Mouse (Mus musculus): ENCODE results near the gene Khdc3. TPM values are rescaled to one million over a fixed set of nuclear protein-coding genes. Genes with fewer than 3 reads are reported as not detected.
"Not testable (repeated sequence)": the region's sequence is repeated elsewhere in the genome, so short reads cannot be mapped to it uniquely, and the experiment has no call there.

Khdc3 gene
- total RNA-seq (2017): 0.40 TPM in 1 of 2 replicates, not detected in the other

DNA sequence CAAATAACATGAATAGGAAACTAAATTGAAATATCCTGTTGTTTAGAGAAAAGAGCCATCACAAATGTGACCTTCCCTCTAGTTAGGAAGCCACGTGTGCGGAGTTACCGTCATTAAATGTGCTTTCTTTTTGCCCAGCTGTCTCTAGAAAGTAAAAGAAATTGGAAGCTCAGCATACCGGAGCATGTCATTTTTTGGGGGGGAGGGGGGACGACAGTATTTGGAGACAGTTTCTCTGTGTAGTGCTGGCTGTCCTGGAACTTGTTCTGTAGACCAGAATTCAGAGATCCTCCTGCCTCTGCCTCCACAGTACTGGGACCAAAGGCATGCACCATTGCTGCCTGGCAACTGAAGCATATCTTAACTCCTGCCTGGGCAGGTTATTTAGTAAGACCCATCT, at the start of gene Khdc3:
Khdc3 (plus strand) TSS at position 301 of the 400 bp plus-strand sequence.
- no peak for ATAC-seq (replicated peaks in 1 of 2; ENCODE audit: insufficient read depth in 1 of 2, low FRiP score in 2 of 2, low TSS enrichment in 1 of 2, low read depth in 1 of 2, poor library complexity in 2 of 2, severe bottlenecking in 2 of 2)

DNA sequence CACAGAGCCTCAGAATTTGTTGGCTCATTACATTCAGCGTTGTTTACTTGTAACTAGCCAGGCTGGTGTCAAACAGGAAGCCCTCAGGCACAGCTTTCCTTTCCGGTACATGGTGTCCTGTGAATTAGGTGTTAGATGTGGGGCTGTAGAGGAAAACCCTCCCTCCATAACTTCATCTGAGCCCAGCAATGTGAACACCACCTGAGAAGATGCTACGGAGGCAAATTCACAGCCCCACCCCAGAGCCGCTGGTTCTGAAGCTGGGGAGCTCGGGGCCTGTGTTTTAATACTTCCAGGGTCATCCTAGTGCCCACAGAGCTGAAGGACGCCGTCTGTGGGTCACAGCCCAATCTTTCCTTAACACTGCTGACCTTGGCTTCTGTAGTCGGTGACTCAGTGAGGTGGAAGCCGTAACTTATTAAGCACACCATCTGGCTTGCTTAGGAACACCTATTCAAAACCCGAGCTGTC, 46.2 kb upstream of the Khdc3 start:
- ATAC-seq (replicated peaks in 1 of 2; ENCODE audit: insufficient read depth in 1 of 2, low FRiP score in 2 of 2, low TSS enrichment in 1 of 2, low read depth in 1 of 2, poor library complexity in 2 of 2, severe bottlenecking in 2 of 2): no peak

DNA sequence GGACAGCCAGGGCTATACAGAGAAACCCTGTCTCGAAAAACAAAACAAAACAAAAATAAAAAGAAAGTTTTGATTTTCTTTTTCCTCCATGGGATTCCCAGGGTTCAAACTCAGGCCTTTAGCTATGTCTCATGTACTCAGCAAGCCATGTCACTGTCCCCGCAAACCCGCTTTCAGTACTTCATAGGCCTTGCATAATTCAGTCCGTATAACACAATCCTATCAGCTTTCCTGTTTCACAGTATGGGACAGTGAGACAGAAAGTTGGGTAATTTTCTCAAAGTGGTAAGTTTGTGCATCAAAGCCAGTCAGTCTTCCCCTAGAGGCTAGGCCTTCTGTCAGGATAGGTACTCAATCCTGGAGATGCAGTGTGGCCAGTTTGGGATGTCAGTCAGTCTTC, 42.4 kb upstream of the Khdc3 start:
- ATAC-seq (replicated peaks in 1 of 2; ENCODE audit: insufficient read depth in 1 of 2, low FRiP score in 2 of 2, low TSS enrichment in 1 of 2, low read depth in 1 of 2, poor library complexity in 2 of 2, severe bottlenecking in 2 of 2): no peak; a peak in 1 of 4 replicates

DNA sequence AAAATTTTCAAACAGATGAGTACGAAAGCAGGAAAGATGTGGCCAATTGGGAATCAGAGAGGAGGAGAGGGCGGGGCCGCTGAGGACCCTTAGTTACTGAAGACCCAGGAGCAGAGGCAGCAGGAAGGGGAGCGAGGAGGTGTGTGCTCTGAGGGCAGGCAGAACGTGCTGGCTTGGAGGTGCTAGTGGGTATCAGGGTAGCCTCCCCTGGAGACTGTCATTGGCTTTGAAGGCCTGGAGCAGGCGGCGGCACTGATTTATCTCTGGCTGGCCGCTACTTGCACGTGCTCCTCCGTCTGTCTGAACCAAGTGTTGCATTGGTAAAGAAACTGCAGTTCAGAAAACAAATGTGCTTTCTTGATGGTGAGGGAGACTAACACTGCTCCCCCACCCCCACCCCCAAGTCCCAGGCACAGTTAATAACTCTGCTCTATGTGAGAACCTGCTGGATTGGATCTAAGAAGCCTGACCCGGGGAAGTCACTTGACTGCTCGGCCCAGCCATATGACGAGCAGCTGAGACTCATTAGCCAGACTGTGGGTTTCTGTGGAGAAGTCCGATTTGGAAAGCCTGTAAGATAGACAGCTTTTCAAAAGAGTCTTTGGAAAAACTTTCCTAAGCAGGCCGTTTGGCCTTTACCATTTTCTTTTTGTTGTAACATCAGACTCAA, 37.9 kb upstream of the Khdc3 start:
- no peak for ATAC-seq (replicated peaks in 1 of 2; ENCODE audit: insufficient read depth in 1 of 2, low FRiP score in 2 of 2, low TSS enrichment in 1 of 2, low read depth in 1 of 2, poor library complexity in 2 of 2, severe bottlenecking in 2 of 2)

DNA sequence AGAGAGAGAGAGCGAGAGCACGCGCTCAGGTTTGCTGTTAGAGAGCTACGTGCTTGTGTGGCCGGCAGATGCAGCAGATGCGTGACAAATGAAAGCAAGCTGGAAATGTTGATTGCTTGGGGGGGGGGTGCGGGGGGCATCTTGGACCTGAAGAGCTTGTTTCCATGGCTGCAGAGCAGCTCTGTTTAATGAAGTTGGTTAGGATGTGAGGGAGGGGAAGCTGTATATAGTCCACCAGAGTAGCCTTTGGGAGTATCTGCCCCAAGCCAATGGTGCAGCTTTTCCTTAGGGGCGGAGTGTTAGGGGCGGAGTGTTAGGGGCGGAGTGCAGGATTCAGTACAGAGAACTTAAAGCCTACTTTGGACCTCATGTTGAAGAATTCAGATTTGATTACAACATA, 34.5 kb upstream of the Khdc3 start:
- ATAC-seq (replicated peaks in 1 of 2; ENCODE audit: insufficient read depth in 1 of 2, low FRiP score in 2 of 2, low TSS enrichment in 1 of 2, low read depth in 1 of 2, poor library complexity in 2 of 2, severe bottlenecking in 2 of 2): no peak

DNA sequence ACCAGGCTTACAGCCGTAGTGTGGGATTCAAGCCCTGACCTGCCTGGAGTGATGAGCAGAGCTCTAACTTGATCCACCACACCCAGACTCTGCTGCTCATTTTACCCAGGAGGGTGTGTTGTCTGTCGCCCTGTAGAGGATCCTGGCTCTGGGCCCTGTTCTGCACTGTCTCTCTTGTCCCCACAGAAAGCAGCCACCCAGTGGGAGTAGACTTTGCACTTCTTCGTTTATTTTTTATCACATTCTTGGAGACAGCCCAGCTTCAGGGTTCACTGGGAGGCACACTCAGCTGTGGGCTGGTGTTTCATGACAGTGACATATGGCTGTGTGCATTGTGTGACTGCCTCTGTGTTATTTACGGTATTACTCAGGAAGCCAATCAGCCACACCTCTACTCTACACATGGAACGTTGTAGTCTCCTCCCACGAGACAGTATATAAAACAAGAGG, 33.4 kb upstream of the Khdc3 start:
- ATAC-seq (replicated peaks in 1 of 2; ENCODE audit: insufficient read depth in 1 of 2, low FRiP score in 2 of 2, low TSS enrichment in 1 of 2, low read depth in 1 of 2, poor library complexity in 2 of 2, severe bottlenecking in 2 of 2): peak; percentile 22 to 25; a peak in 2 of 4 replicates

DNA sequence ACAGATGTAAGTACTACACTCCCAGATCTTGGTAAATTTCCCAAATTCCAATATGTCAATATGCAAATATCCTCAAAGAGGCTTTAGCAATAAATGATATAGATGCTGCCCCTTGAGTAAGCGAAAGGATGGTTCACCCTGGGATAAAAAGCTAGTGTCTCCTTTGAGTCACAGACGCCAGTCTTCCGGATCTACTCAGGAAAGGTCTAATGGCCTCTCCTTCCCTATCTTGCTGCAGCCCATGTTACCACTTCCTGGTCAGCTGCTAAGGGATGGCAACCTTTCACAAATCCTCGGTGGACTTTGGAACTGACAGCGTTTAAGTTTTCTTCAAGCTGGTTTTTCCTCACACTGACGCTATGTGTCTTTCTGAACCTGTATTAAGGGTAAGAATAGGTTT, 32.9 kb upstream of the Khdc3 start:
- 0 out of 4 replicates have a peak, but pooled peaks of 1 of the 2 experiments have one; percentile 20 for ATAC-seq (replicated peaks in 1 of 2; ENCODE audit: insufficient read depth in 1 of 2, low FRiP score in 2 of 2, low TSS enrichment in 1 of 2, low read depth in 1 of 2, poor library complexity in 2 of 2, severe bottlenecking in 2 of 2)

DNA sequence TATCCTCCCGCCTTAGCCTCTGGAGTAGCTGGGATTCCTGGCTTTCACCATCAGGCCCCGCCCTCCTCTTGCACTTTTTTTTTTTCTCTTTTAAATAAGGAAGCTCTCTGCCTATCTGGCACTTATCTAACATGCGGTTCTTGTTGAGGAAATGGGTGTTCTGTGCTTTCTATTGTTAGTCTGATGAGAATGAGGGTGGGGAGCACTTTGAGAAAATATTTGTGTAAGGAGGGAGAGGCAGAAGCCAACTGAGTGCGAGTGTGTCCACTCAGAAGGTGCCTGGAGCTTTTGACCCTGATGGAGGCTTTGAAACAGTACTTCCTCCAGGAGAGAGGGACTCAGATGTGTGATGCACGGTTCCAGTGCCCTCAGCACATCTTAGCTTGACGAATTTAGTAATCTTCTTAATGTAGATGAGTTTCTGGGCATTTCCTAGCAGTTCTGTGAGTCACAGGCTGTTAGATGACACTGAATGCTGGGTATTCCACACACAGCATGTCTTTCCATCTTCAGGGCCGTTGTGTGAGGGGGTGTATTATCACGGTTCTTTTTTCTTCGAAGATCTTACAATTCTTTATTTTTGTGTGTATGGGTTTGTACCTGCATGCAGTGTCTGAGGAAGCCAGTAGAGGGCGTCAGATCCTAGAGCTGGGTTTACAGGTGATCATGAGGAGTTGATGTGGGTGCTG, 30.5 kb upstream of the Khdc3 start:
- peak in 1 of 2 experiments; percentile 37; a peak in 2 of 4 replicates for ATAC-seq (replicated peaks in 1 of 2; ENCODE audit: insufficient read depth in 1 of 2, low FRiP score in 2 of 2, low TSS enrichment in 1 of 2, low read depth in 1 of 2, poor library complexity in 2 of 2, severe bottlenecking in 2 of 2)

DNA sequence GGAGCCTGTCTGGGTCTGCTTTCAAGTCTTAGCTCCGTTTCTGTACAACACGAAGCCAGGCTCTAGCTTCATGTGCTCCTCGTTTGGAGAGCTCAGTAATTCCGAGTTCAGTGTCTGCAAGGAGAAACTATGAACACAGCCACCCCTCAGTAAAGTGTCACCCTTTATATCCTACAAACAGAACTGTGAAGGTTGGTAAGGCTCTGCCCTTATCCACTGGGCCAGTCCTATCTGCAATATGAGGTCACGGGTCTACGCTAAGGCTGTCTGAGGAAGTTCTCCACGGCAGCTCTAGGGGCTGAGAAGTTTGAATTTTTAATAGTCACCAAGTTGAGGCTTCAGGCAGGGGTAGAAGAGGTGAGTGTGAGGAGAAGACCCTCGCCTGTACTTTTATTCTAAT, 29.2 kb upstream of the Khdc3 start:
- ATAC-seq (replicated peaks in 1 of 2; ENCODE audit: insufficient read depth in 1 of 2, low FRiP score in 2 of 2, low TSS enrichment in 1 of 2, low read depth in 1 of 2, poor library complexity in 2 of 2, severe bottlenecking in 2 of 2): no peak; a peak in 1 of 4 replicates

DNA sequence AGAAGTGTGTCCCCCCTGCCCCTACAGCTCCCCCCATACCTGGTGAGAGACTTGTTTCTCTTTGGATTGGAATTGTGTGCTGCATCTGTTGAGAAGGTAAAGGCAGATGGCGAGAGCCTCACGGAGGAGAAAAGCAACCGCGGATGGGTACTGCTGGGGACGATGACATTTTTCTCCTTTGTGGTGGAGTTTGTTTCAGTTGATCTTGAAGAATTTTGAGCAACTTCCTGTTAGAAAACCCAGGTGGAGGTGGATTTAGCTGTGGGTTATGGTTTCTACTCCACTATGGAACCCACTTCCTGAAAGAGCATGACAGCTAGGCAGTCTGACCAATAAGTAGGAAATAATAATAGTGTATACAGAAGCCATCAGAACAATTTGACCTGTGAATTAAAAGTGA, 28.5 kb upstream of the Khdc3 start:
- peak; percentile 63 to 69 for ATAC-seq (replicated peaks in 1 of 2; ENCODE audit: insufficient read depth in 1 of 2, low FRiP score in 2 of 2, low TSS enrichment in 1 of 2, low read depth in 1 of 2, poor library complexity in 2 of 2, severe bottlenecking in 2 of 2)

DNA sequence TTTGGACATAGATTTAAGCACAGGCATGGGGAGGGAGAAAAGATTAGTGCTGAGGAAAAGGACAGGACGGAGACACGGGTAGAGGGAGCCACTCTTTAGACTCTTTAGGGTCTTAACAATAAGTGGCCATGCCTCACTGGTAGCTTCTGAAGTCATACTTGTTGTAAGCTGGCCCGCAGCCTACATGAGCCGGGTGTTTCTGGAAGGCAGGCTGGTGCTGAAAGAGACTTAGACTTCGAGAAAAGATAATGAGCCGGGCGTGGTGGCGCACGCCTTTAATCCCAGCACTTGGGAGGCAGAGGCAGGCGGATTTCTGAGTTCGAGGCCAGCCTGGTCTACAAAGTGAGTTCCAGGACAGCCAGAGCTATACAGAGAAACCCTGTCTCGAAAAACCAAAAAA, 22.3 kb upstream of the Khdc3 start:
- ATAC-seq (replicated peaks in 1 of 2; ENCODE audit: insufficient read depth in 1 of 2, low FRiP score in 2 of 2, low TSS enrichment in 1 of 2, low read depth in 1 of 2, poor library complexity in 2 of 2, severe bottlenecking in 2 of 2): not testable (repeated sequence)

DNA sequence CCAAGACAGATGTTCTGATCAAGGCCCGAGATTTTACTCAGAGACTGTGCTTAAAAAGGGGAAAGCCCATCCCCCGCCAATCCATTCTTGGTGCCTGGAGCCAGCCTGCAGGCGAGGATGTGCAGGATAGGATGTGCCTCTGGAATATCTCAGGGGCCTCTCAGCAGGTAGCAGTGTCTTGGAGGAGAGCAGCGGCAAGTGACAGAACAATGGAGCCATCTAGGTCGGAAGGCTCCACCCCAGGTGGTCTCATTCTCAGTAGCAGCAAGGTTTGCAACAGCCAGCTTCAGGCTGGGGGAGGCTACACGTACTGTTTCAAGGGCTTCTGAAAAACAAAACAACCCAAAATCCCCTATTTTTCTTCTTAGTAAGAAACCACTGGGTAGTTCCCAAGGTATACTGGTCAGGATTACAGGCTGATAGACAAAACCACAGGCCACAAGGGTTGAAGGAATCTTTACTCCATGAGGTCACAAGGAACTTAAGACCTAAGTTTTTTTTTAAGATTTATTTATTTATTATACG, 21.8 kb upstream of the Khdc3 start:
- ATAC-seq (replicated peaks in 1 of 2; ENCODE audit: insufficient read depth in 1 of 2, low FRiP score in 2 of 2, low TSS enrichment in 1 of 2, low read depth in 1 of 2, poor library complexity in 2 of 2, severe bottlenecking in 2 of 2): no peak

DNA sequence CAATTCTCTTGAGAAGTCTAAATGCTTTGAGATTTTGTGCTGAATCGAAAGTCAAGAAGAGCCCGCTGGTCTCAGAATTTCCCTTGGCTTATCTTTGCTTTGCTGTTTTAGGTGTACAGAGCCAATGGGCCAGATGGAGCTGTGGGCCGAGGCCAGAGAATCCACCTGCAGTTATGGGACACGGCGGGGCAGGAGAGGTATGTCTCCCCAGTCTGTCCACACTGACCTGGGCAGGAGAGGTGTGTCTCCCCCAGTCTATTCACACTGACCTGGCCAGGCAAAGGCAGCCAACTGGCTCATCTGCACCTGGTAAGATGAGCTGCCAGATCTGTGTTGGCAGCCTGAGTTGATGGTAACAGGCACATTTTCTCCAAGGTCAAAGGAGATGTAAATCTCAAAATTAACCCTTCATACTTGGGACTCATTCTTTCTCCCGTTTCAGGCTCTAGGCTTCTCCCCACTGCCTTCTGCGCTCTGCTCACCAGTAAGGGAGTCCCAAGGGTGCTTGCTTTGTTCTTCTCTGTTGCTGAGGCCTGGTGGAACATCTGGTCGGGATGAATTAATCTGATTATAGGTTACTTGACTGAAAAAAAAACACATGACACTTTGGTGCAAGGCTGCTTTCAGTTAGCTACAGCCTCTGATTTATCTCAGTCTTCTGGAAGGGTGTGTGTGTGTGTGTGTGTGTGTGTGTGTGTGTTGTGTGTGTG, 19.2 kb upstream of the Khdc3 start:
- ATAC-seq (replicated peaks in 1 of 2; ENCODE audit: insufficient read depth in 1 of 2, low FRiP score in 2 of 2, low TSS enrichment in 1 of 2, low read depth in 1 of 2, poor library complexity in 2 of 2, severe bottlenecking in 2 of 2): no peak

DNA sequence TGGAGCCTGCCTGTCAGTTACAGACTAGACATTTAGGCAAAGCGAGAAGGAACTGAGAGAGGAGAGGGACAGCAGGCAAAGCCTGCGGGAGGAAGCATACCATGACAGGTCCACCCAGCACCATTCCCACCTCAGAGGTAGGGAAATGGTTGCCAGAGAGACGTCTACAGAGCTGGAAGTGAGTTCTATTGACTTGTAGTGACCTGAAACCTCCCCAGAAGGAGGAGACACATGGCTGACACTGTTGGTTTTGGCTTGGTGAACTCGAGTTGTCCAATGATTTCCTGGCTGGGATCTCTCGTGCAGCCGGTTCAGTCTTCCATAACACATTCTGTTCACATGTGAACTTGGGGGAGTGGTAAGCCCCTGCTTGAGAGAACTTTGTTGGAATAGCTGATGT, 17.7 kb upstream of the Khdc3 start:
- ATAC-seq (replicated peaks in 1 of 2; ENCODE audit: insufficient read depth in 1 of 2, low FRiP score in 2 of 2, low TSS enrichment in 1 of 2, low read depth in 1 of 2, poor library complexity in 2 of 2, severe bottlenecking in 2 of 2): no peak

DNA sequence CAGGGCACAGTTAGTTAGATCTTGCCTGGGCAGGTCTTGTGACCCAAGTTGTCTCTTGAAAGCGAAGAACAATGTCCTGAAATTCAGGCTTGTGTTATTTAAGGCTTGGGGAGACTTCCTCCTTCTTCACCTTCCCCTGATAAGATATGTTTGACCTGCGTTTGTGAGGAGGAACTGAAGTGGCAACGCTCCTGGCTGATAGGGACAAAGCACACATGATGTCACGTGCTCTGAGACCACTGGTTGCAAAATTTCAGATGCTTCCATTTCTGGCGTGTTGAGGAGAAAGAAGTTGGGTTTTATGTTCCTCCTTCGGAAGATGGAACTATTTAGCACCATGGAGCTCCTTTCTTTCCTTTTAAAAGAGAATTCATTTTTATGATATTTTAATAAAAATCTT, 15.8 kb upstream of the Khdc3 start:
- peak; percentile 38 to 40; a peak in 3 of 4 replicates for ATAC-seq (replicated peaks in 1 of 2; ENCODE audit: insufficient read depth in 1 of 2, low FRiP score in 2 of 2, low TSS enrichment in 1 of 2, low read depth in 1 of 2, poor library complexity in 2 of 2, severe bottlenecking in 2 of 2)

DNA sequence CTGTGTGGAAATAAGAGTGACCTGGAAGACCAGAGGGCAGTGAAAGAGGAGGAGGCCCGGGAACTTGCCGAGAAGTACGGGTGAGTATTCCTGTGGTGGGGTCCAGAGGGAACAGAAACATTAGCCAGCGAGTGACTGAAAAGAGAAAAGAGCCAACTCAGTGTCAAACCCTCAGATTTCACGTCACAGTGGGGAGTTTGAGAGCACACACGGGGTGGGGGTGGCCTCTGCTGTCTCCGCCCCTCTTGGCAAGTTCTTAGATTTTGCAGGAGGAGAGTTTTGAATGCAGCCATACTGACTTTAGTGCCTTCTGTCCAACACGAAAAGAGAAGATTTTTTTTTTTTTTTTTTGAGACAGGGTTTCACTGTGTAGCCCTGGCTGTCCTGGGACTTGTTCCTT, 14.5 kb upstream of the Khdc3 start:
- no peak for ATAC-seq (replicated peaks in 1 of 2; ENCODE audit: insufficient read depth in 1 of 2, low FRiP score in 2 of 2, low TSS enrichment in 1 of 2, low read depth in 1 of 2, poor library complexity in 2 of 2, severe bottlenecking in 2 of 2)

DNA sequence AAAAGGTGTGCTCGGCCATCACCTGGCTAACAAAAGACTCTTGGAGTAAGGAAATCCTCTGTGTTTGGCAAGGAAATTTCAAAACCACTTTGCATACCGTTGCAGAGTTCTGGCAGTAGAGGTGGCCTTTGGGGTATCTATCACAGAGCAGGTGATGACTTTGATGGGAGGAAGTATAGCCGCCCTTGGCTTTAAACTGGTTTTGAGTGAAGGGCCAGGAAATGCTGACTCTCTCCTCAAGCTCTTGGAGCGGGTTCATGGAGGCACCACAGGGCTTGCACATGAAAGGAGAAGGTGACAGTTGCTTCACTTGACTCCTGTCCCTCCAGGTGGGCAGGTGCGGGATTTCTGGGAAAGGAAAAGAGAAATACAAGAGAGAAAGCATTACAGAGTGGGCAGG, 14.1 kb upstream of the Khdc3 start:
- no peak for ATAC-seq (replicated peaks in 1 of 2; ENCODE audit: insufficient read depth in 1 of 2, low FRiP score in 2 of 2, low TSS enrichment in 1 of 2, low read depth in 1 of 2, poor library complexity in 2 of 2, severe bottlenecking in 2 of 2)

Data from hematopoietic stem cell, adult 5-6 weeks (primary cell).